Mouse (Mus musculus): Measurements from ENCODE around the gene Tspyl2. TPM values are rescaled to one million over a fixed set of nuclear protein-coding genes. Genes with fewer than 3 reads are reported as not detected.
A peak's percentile ranks its signal among the peaks of the same experiment; 100 is the strongest.
"Not testable (repeated sequence)": the region's sequence is repeated elsewhere in the genome, so short reads cannot be mapped to it uniquely, and the experiment has no call there.

Gene Tspyl2
- polyA plus RNA-seq, 1 experiment from 2014 or later, result 31.9 TPM

DNA sequence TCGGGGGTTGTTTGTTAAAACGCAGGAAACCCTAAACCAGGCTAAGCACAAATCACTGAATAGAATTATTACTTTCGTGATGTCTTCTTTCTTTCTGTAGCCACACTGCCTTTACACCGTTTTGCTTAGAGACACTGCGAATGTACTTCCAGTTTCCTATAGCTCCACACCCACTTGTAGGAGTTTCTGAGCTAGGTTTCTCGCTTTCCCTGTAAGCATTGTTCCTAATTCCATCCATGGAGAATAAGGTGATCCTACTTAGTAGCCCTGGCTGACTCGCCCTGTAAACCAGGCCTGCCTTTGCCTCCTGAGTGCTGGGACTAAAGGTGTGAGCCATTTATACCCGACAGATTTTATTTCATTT lies 14.6 kb downstream of the Tspyl2 start:
- Histone ChIP-seq H3K9me3 (replicated peaks) (no peaks in the 10 kb centered on the region), H3K36me3 (no peaks in the 10 kb centered on the region), H3K27me3 (ENCODE audit: low read depth, poor library complexity, severe bottlenecking) (peaks cover 97% of the 10 kb centered on the region), H3K4me3 (peak overlapping the region; percentile 68), H3K4me1 (peaks cover 5% of the 10 kb centered on the region), H3K27ac (replicated peaks) (peak overlapping the region; percentile 56; the same call in 1 of the 2 replicates)
- 22% methylated on average over 8 of the region's 8 CpGs for WGBS
- DNase-seq (ENCODE audit: low spot score), result no peak

DNA sequence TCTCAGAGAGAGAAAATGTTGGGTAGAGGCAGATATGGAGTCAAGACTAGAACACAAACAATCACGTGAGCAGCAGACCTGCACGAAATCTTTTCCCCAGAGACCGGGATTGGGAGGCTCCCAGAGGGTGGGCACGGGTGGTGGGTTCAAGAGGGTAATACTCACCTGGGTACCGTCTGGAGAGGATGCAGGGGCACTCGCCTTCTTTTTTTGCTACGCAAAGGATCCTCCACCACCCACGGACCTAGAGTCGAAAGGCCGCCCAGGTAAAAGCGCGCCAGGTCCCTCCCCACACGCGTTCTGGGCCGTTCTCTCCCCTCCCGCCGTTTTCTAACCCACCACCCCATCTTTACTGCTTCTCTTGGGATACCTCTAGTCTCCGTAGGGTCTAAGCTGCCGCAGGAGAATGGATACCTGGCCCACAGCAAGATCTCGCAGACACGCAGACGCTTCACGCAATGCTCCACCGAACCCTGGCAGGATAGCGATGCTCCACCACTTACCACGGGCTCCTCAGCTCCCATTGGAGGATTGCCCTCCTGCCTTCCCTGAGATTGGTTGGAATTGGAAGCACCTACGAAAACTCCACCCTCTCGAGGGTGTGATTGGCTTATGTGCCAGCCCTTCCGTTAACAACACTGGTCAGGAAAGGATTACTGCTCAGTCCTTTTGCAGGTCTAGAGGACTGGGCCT lies 15.1 kb downstream of the Tspyl2 start, which contains the start of gene Kantr:
Gene Kantr (minus strand): TSS at position 500 of the 693 bp plus-strand sequence.
- Histone ChIP-seq H3K27me3 (ENCODE audit: low read depth, poor library complexity, severe bottlenecking) (peaks cover 97% of the 10 kb centered on the region), H3K4me3 (peak within 1 kb of the TSS; percentile 68), H3K9me3 (replicated peaks) (no peaks in the 10 kb centered on the region), H3K4me1 (peaks cover 5% of the 10 kb centered on the region), H3K36me3 (no peaks in the 10 kb centered on the region), H3K27ac (replicated peaks) (peak within 1 kb of the TSS; percentile 82)
- DNase-seq (ENCODE audit: low spot score), result peak; percentile 68
- WGBS, result 14% methylated on average over 29 of the region's 29 CpGs

DNA sequence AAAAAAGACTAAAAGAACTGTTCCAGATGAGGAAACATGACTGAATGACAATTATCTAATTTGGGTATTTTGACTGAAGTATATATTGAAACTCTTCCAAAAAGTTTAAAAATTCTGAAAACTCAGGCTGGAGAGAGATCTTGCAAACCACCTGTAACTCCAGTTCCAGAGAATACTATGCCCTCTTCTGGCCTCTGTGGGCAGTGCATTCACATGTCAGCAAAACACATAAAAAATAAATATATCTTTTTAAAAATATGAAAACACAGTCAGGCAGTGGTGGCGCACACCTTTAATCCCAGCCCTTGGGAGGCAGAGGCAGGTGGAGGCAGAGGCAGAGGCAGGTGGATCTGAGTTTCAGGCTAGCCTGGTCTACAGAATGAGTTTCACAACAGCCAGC lies 18.6 kb downstream of the Tspyl2 start:
- Histone ChIP-seq H3K36me3 (0 out of 2 replicates have a peak, but pooled peaks cover 2% of the 10 kb centered on the region), H3K9me3 (replicated peaks) (no peaks in the 10 kb centered on the region), H3K27ac (replicated peaks) (no peak overlapping the region), H3K4me3 (no peak overlapping the region), H3K27me3 (ENCODE audit: low read depth, poor library complexity, severe bottlenecking) (peaks cover 100% of the 10 kb centered on the region), H3K4me1 (peaks cover 5% of the 10 kb centered on the region)
- no peak for DNase-seq (ENCODE audit: low spot score)
- WGBS, result 97% methylated on average over 1 of the region's 1 CpGs

DNA sequence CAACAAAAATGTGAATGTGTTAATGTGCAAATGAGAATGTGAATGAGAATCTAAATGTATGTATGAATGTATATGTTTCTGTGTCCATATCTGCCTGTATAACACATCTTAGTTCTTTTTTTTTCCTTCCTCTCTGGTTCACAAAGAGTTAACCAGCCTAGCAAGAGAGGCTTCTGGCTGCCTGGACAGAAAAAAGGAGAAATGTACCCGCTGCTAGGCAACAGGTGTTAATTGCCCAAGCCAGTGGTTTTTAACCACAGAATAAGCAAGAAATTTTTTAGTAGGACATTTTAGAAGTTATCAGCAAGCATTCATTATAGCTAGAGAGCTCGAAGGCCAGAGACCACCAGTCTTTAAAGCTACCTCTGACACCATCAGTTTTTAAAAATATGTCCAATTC lies 19.4 kb downstream of the Tspyl2 start:
- Histone ChIP-seq H3K27ac (replicated peaks) (no peak overlapping the region), H3K4me3 (no peak overlapping the region), H3K27me3 (ENCODE audit: low read depth, poor library complexity, severe bottlenecking) (peaks cover 100% of the 10 kb centered on the region), H3K4me1 (peaks cover 5% of the 10 kb centered on the region), H3K9me3 (replicated peaks) (no peaks in the 10 kb centered on the region), H3K36me3 (0 out of 2 replicates have a peak, but pooled peaks cover 2% of the 10 kb centered on the region)
- WGBS, result 68% methylated on average over 2 of the region's 2 CpGs
- no peak for DNase-seq (ENCODE audit: low spot score)

DNA sequence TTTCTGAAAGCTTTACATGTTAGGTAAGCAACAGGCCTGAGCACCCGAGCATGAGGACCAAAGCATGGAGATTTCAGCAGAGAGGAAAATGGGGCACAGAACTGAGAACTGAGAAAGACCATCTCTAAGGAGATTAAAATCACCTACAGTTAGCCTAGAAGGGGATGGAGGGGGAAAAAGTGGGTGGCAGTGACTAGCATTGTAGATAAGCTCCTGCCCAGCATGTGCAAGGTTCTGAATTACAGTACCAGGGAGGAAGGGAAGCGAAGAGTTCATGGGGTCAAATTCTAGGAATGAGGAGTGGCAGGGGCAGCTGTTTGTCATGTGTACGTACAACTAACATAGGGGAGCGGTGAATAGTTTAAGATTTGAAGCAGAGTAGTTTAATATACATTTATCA lies 21.7 kb downstream of the Tspyl2 start:
- no peak for DNase-seq (ENCODE audit: low spot score)
- Histone ChIP-seq H3K4me3 (no peak overlapping the region), H3K36me3 (0 out of 2 replicates have a peak, but pooled peaks cover 2% of the 10 kb centered on the region), H3K27me3 (ENCODE audit: low read depth, poor library complexity, severe bottlenecking) (peaks cover 98% of the 10 kb centered on the region), H3K9me3 (replicated peaks) (no peaks in the 10 kb centered on the region), H3K27ac (replicated peaks) (no peak overlapping the region), H3K4me1 (no peaks in the 10 kb centered on the region)
- 91% methylated on average over 4 of the region's 4 CpGs for WGBS

DNA sequence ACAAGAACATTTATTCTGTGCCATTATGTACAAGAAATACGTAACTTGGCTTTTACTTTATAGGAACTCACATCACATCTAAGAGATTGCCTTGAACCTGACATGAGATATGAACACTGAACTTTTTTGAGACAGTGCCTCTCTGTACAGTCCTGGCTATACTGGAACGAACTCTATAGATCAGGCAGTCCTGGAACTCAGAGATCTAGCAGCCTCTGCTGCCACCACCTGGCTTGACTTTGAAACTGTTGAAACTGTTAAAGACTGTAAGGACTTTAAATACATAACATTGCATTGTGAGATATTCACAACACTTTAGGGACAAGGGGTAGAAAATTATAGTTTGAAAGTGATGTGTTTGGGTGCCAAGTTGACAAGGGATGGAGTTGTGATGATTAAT lies 34.3 kb downstream of the Tspyl2 start:
- no peak for DNase-seq (ENCODE audit: low spot score)
- Histone ChIP-seq H3K27ac (replicated peaks) (no peak overlapping the region), H3K27me3 (ENCODE audit: low read depth, poor library complexity, severe bottlenecking) (peaks cover 64% of the 10 kb centered on the region), H3K36me3 (no peaks in the 10 kb centered on the region), H3K4me3 (no peak overlapping the region), H3K4me1 (no peaks in the 10 kb centered on the region), H3K9me3 (replicated peaks) (no peaks in the 10 kb centered on the region)
- 84% methylated on average over 2 of the region's 2 CpGs for WGBS

DNA sequence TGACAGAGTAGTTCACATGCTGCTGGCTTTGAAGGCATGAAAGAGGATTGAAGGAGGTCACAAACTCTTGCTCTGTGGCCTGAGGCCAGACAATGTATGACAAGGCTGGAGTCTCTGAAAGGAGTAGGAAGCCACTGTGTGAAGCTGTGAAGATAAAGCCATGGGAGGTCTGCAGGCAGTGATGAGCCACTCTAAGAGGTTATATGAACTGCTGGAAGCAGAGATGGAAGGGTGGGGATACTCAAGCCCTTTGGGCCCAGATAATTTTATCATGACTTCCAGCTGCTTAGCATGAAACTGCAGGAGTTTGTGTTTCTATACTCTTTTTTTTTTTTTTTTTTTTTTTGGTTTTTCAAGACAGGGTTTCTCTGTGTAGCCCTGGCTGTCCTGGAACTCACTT lies 34.9 kb downstream of the Tspyl2 start:
- Histone ChIP-seq H3K9me3 (replicated peaks) (no peaks in the 10 kb centered on the region), H3K27me3 (ENCODE audit: low read depth, poor library complexity, severe bottlenecking) (peaks cover 69% of the 10 kb centered on the region), H3K4me1 (no peaks in the 10 kb centered on the region), H3K4me3 (no peak overlapping the region), H3K36me3 (no peaks in the 10 kb centered on the region), H3K27ac (replicated peaks) (no peak overlapping the region)
- no peak for DNase-seq (ENCODE audit: low spot score)

DNA sequence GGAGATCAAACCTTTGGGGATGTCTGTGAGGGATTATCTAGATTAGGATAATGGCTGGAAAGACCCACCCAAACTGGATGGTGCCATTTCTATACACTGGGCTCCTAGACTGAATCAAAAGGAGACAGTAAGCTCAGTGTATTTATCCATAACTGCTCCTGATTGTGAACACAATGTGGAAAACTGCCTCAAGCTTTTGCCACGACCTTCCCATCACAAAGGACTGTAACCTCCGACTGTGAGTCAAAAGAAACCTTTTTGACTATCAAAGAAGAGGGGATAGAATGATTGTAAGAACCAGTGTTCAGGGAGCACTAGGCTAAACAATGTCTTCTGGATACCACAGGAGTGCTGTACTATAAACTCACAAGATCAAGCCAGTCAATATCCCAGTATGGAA lies 36.0 kb downstream of the Tspyl2 start:
- H3K27me3 ChIP-seq (ENCODE audit: low read depth, poor library complexity, severe bottlenecking), result peaks cover 81% of the 10 kb centered on the region
- no peaks in the 10 kb centered on the region for H3K4me1 ChIP-seq
- DNase-seq (ENCODE audit: low spot score), result no peak
- no peak overlapping the region for H3K27ac ChIP-seq (replicated peaks)
- H3K9me3 ChIP-seq (replicated peaks), result no peaks in the 10 kb centered on the region
- WGBS, result 78% methylated on average over 2 of the region's 2 CpGs
- H3K36me3 ChIP-seq, result no peaks in the 10 kb centered on the region
- no peak overlapping the region for H3K4me3 ChIP-seq

DNA sequence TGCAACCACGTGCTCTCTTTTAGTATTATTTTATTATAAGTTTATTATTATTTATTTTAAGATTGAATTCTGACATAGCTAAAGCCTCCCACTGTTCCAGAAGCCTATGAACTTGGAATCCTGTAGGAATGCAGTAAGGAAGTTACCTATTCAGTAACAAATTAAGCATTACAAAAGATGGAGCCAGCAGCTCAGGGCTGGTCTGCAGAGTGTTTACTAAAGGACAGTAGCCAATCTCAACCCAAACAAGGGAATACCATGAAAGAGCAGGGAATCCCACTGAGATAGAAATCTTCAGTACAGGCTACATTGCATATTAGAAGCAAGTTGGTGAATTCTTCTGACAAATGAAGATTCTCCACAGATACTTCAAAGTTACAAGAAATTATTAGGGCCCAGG lies 55.2 kb downstream of the Tspyl2 start:
- H3K4me1 ChIP-seq; H3K4me3 ChIP-seq; DNase-seq (ENCODE audit: low spot score); H3K27ac ChIP-seq (replicated peaks); H3K9me3 ChIP-seq (replicated peaks); H3K36me3 ChIP-seq: not testable (repeated sequence)
- peaks cover 26% of the 10 kb centered on the region for H3K27me3 ChIP-seq (ENCODE audit: low read depth, poor library complexity, severe bottlenecking)
- 64% methylated on average over 1 of the region's 1 CpGs for WGBS

Other genes starting within 250 kb of the Tspyl2 start
- 1.00 and 1.4 TPM in 2 replicates for gene Iqsec2, start 198.2 kb downstream of the Tspyl2 start, polyA plus RNA-seq (2016; fragmentation: Nextera tagmentation; extraction: Ambion mirVana)
- 64.1 and 74.5 TPM in 2 replicates for gene Kdm5c, start 109.4 kb downstream of the Tspyl2 start, polyA plus RNA-seq (2016; fragmentation: Nextera tagmentation; extraction: Ambion mirVana)
- gene Kantr, start 14.9 kb downstream of the Tspyl2 start, polyA plus RNA-seq (2016; fragmentation: Nextera tagmentation; extraction: Ambion mirVana), result 14.8 and 16.8 TPM in 2 replicates
- 4.4 and 7.1 TPM in 2 replicates for gene Gpr173, start 26.3 kb upstream of the Tspyl2 start, polyA plus RNA-seq (2016; fragmentation: Nextera tagmentation; extraction: Ambion mirVana)
- gene Cldn34a, start 220.9 kb upstream of the Tspyl2 start, polyA plus RNA-seq (2016; fragmentation: Nextera tagmentation; extraction: Ambion mirVana), result not detected in 2 replicates

Data from midbrain, embryonic 10.5 days (tissue).